ENCODE assay signal across 9 mouse cellular contexts in the genomic region with DNA sequence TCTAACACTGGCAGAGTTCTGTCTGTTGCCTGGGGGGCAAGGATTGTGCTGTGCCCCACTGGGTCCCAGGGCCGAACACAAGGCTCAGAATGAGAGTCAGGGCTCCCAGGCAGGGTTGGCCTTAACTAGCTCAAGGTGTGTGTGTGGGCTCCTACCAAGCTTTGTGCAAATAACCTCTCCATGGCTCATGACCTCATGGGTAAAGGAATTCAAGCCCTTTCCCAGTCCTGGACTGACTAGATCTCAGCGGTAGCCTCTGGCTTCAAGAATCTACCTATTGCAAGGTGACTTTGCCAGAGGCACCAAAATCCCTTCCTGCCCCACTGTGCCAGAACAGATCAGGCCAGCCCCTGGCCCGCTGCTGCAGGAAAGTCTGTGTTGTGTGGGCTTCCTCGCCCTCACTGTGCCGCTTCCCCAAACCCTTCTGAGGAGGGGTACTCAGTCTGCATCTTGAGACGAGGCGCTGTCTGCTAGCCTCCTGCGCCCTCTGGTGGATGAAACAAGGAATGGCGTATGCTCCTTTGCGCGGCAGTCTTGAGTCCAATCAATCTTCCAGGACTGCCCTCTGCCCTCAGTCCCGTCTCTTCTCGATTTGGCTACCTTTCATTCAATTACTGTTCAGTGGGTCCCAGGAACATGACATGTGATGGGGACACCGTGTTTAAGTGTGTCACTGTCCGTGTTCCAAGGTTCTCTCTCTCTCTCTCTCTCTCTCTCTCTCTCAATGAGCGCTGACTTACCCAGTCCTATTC. TPM values are rescaled to one million over a fixed set of nuclear protein-coding genes. Genes with fewer than 3 reads are reported as not detected.
DNase-seq lines count a peak whose midpoint lies in the region; ATAC-seq and TF ChIP-seq lines count a peak whose summit lies in the region.
"Had no signal": no experiment of that assay in that cellular context is flagged by ENCODE, and none has a peak within 500 bp of the region (broad histone marks: within the 10 kb centered on the region; RNA-seq: fewer than 3 reads in every experiment).

No protein-coding gene starts in this region.

- no peak overlapping the region for H3K4me3 ChIP-seq in intestine, embryonic 16.5 days (ENCODE audit: low read length)
- 0 out of 2 replicates have a peak overlapping the region, but pooled peaks have one; percentile 13 for H3K4me3 ChIP-seq in limb, embryonic 12.5 days (replicated peaks)
- no peak overlapping the region for H3K4me3 ChIP-seq in midbrain, postnatal 0 days (ENCODE audit: low read depth, low read length)
- no peak overlapping the region for H3K4me3 ChIP-seq in stomach, embryonic 15.5 days (replicated peaks)
- H3K4me3 ChIP-seq: embryonic facial prominence, embryonic 15.5 days had no signal

- H3K27ac ChIP-seq in intestine, embryonic 16.5 days (ENCODE audit: low read length) = no peak overlapping the region
- H3K27ac ChIP-seq in limb, embryonic 12.5 days = no peak overlapping the region
- H3K27ac ChIP-seq in midbrain, postnatal 0 days (ENCODE audit: low read depth, low read length) = no peak overlapping the region
- no peak overlapping the region for H3K27ac ChIP-seq in stomach, embryonic 15.5 days
- H3K27ac ChIP-seq: embryonic facial prominence, embryonic 15.5 days had no signal

- peak; percentile 99 for TF ChIP-seq CTCF in midbrain, postnatal 0 days (IDR thresholded peaks at IDR 0.05)

- H3K4me2 ChIP-seq in intestine, embryonic 16.5 days (ENCODE audit: low read depth, low read length) = no peak overlapping the region
- peak overlapping the region; percentile 27; the same call in 1 of the 2 replicates for H3K4me2 ChIP-seq in limb, embryonic 12.5 days
- peak overlapping the region; percentile 18; the same call in 1 of the 2 replicates for H3K4me2 ChIP-seq in midbrain, postnatal 0 days (ENCODE audit: low read depth, low read length, poor library complexity, severe bottlenecking)
- H3K4me2 ChIP-seq in stomach, embryonic 15.5 days = no peak overlapping the region
- H3K4me2 ChIP-seq: embryonic facial prominence, embryonic 15.5 days had no signal

- H3K9me3 ChIP-seq in intestine, embryonic 16.5 days (ENCODE audit: control insufficient read depth, low read length) = no peaks in the 10 kb centered on the region
- no peaks in the 10 kb centered on the region for H3K9me3 ChIP-seq in limb, embryonic 12.5 days
- no peaks in the 10 kb centered on the region for H3K9me3 ChIP-seq in midbrain, postnatal 0 days (ENCODE audit: low read length)
- H3K9me3 ChIP-seq in stomach, embryonic 15.5 days = no peaks in the 10 kb centered on the region
- H3K9me3 ChIP-seq: embryonic facial prominence, embryonic 15.5 days had no signal

- 0 out of 2 replicates have a peak, but pooled peaks have one; percentile 17 for ATAC-seq in intestine, embryonic 16.5 days
- peak; percentile 48; the same call in 1 of the 2 replicates for ATAC-seq in limb, embryonic 12.5 days (ENCODE audit: insufficient number of reproducible peaks, insufficient read depth, low FRiP score, low TSS enrichment, low read depth)
- no peak for ATAC-seq in midbrain, postnatal 0 days (ENCODE audit: low FRiP score)
- ATAC-seq in stomach, embryonic 15.5 days (ENCODE audit: insufficient read depth, low FRiP score, low read depth) = peak; percentile 43; the same call in 1 of the 2 replicates

- H3K36me3 ChIP-seq in intestine, embryonic 16.5 days (ENCODE audit: control insufficient read depth, insufficient read depth, low read length) = no peaks in the 10 kb centered on the region
- no peaks in the 10 kb centered on the region for H3K36me3 ChIP-seq in limb, embryonic 12.5 days
- H3K36me3 ChIP-seq in midbrain, postnatal 0 days (ENCODE audit: insufficient read depth, low read length) = no peaks in the 10 kb centered on the region
- no peaks in the 10 kb centered on the region for H3K36me3 ChIP-seq in stomach, embryonic 15.5 days
- H3K36me3 ChIP-seq: embryonic facial prominence, embryonic 15.5 days had no signal

- DNase-seq in ovary, postnatal 10 days (ENCODE audit: low spot score) = peak; percentile 35
- no peak for DNase-seq in ovary, adult 18-20 months (ENCODE audit: low spot score)
- DNase-seq in cerebellum, postnatal 14 days = peak; percentile 82 to 84
- DNase-seq in frontal cortex, postnatal 36 days (ENCODE audit: low spot score in 2 of 2) = peak; percentile 59 to 68
- DNase-seq in midbrain, postnatal 0 days (ENCODE audit: low spot score) = peak; percentile 82

- H3K27me3 ChIP-seq in intestine, embryonic 16.5 days (replicated peaks; ENCODE audit: control insufficient read depth, insufficient read depth, low read length) = no peaks in the 10 kb centered on the region
- H3K27me3 ChIP-seq in limb, embryonic 12.5 days = peaks cover 7% of the 10 kb centered on the region; the same call in 1 of the 2 replicates
- H3K27me3 ChIP-seq in midbrain, postnatal 0 days (ENCODE audit: insufficient read depth, low read length) = no peaks in the 10 kb centered on the region
- no peaks in the 10 kb centered on the region for H3K27me3 ChIP-seq in stomach, embryonic 15.5 days (replicated peaks)
- H3K27me3 ChIP-seq: embryonic facial prominence, embryonic 15.5 days had no signal

- 0 out of 2 replicates have a peak, but pooled peaks cover 4% of the 10 kb centered on the region for H3K4me1 ChIP-seq in intestine, embryonic 16.5 days (ENCODE audit: control insufficient read depth, insufficient read depth, low read length)
- H3K4me1 ChIP-seq in limb, embryonic 12.5 days (replicated peaks) = peaks cover 32% of the 10 kb centered on the region
- H3K4me1 ChIP-seq in midbrain, postnatal 0 days (ENCODE audit: insufficient read depth, low read length) = no peaks in the 10 kb centered on the region
- H3K4me1 ChIP-seq in stomach, embryonic 15.5 days = no peaks in the 10 kb centered on the region

- H3K9ac ChIP-seq in intestine, embryonic 16.5 days (ENCODE audit: low read depth, low read length) = 0 out of 2 replicates have a peak overlapping the region, but pooled peaks have one; percentile 24
- H3K9ac ChIP-seq in limb, embryonic 12.5 days (replicated peaks) = 0 out of 2 replicates have a peak overlapping the region, but pooled peaks have one; percentile 31
- H3K9ac ChIP-seq in midbrain, postnatal 0 days (replicated peaks; ENCODE audit: low read length, poor library complexity, severe bottlenecking) = no peak overlapping the region
- no peak overlapping the region for H3K9ac ChIP-seq in stomach, embryonic 15.5 days
- H3K9ac ChIP-seq: embryonic facial prominence, embryonic 15.5 days had no signal

- WGBS in intestine, embryonic 16.5 days = 15% methylated on average over 16 of the region's 16 CpGs
- 15% methylated on average over 16 of the region's 16 CpGs for WGBS in limb, embryonic 12.5 days
- WGBS in midbrain, postnatal 0 days = 13% methylated on average over 16 of the region's 16 CpGs
- 13% methylated on average over 16 of the region's 16 CpGs for WGBS in stomach, embryonic 15.5 days

RNA-seq across cellular contexts. Expression of a gene that starts 11.7 kb away (rescaled TPM):
- polyA plus RNA-seq in intestine, embryonic 16.5 days (2015; fragmentation: Nextera tagmentation; extraction: Ambion mirVana) = 47.5 and 51.6 TPM in 2 replicates
- polyA plus RNA-seq in limb, embryonic 12.5 days (2016; fragmentation: Nextera tagmentation; extraction: Ambion mirVana) = 30.9 and 33.9 TPM in 2 replicates
- 40.3 and 57.7 TPM in 2 replicates for total RNA-seq in midbrain, postnatal 0 days (2014; rRNA removed)
- polyA plus RNA-seq in midbrain, postnatal 0 days (2015; fragmentation: Nextera tagmentation; extraction: Ambion mirVana) = 43.8 and 49.2 TPM in 2 replicates
- 41.9 and 44.0 TPM in 2 replicates for polyA plus RNA-seq in stomach, embryonic 15.5 days (2015; fragmentation: Nextera tagmentation; extraction: Ambion mirVana)

RNA-seq across cellular contexts. Expression of a gene that starts 41.9 kb away (rescaled TPM):
- polyA plus RNA-seq in intestine, embryonic 16.5 days (2015; fragmentation: Nextera tagmentation; extraction: Ambion mirVana) = 2.4 TPM in 2 replicates
- 0.24 and 0.42 TPM in 2 replicates for polyA plus RNA-seq in limb, embryonic 12.5 days (2016; fragmentation: Nextera tagmentation; extraction: Ambion mirVana)
- 0.09 and 0.27 TPM in 2 replicates for total RNA-seq in midbrain, postnatal 0 days (2014; rRNA removed)
- polyA plus RNA-seq in midbrain, postnatal 0 days (2015; fragmentation: Nextera tagmentation; extraction: Ambion mirVana) = 0.12 and 0.22 TPM in 2 replicates
- polyA plus RNA-seq in stomach, embryonic 15.5 days (2015; fragmentation: Nextera tagmentation; extraction: Ambion mirVana) = 1.7 and 2.5 TPM in 2 replicates

RNA-seq across cellular contexts. Expression of a gene that starts 52.2 kb away (rescaled TPM):
- polyA plus RNA-seq in intestine, embryonic 16.5 days (2015; fragmentation: Nextera tagmentation; extraction: Ambion mirVana) = 0.33 and 0.53 TPM in 2 replicates
- polyA plus RNA-seq in limb, embryonic 12.5 days (2016; fragmentation: Nextera tagmentation; extraction: Ambion mirVana) = 431 and 545 TPM in 2 replicates
- 13.8 and 17.8 TPM in 2 replicates for total RNA-seq in midbrain, postnatal 0 days (2014; rRNA removed)
- polyA plus RNA-seq in midbrain, postnatal 0 days (2015; fragmentation: Nextera tagmentation; extraction: Ambion mirVana) = 4.9 and 6.2 TPM in 2 replicates
- polyA plus RNA-seq in stomach, embryonic 15.5 days (2015; fragmentation: Nextera tagmentation; extraction: Ambion mirVana) = 2.5 and 3.3 TPM in 2 replicates

Comparison
In these comparisons a context has a peak if more than half of its experiments do, and no peak if none do; other contexts are left out.
1. H3K4me2 ChIP-seq: peak in limb, embryonic 12.5 days (single experiment) and midbrain, postnatal 0 days (single experiment); none in intestine, embryonic 16.5 days (single experiment) and stomach, embryonic 15.5 days (single experiment).
2. H3K9ac ChIP-seq: peak in intestine, embryonic 16.5 days (single experiment) and limb, embryonic 12.5 days (single experiment); none in midbrain, postnatal 0 days (single experiment) and stomach, embryonic 15.5 days (single experiment).
3. RNA of a gene that starts 52.2 kb away (polyA plus RNA-seq): 431 to 545 TPM in limb, embryonic 12.5 days; 4.9 to 6.2 TPM in midbrain, postnatal 0 days, 2.5 to 3.3 TPM in stomach, embryonic 15.5 days and 0.33 to 0.53 TPM in intestine, embryonic 16.5 days; every median in the first group is over 10 times any median in the second.